Mouse (Mus musculus): ENCODE results near the gene Mknk2. TPM values are rescaled to one million over a fixed set of nuclear protein-coding genes. Genes with fewer than 3 reads are reported as not detected.

The Mknk2 gene
- polyA plus RNA-seq, 1 experiment from 2014 or later, result 56.2 TPM

DNA sequence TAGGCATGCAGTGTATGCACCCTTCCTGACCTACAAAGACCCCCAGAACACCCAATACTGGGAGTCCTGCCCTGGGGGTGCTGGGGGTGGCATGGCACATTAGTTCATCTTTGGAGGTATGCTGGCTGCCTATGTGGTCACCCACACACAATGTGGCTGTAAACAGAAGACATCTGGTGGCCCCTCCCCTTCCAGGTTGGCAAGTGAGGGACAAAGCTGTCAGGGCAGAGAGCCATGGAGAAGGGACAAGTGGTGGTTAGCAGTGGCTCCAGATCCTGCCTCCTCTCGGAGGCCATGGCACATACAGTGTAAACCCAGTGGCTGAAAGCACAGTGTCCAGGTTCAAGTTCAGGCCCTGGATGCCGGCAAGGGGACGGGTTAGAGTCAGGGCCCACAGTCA lies 8.7 kb upstream of the Mknk2 start:
- H3K27me3 ChIP-seq (replicated peaks), result no peaks in the 10 kb centered on the region
- H3K4me1 ChIP-seq, result no peaks in the 10 kb centered on the region
- H3K4me3 ChIP-seq (replicated peaks), result no peak overlapping the region
- H3K36me3 ChIP-seq, result peaks cover 74% of the 10 kb centered on the region
- H3K4me2 ChIP-seq, result no peak overlapping the region
- H3K27ac ChIP-seq (replicated peaks), result no peak overlapping the region
- no peak overlapping the region for H3K9ac ChIP-seq (replicated peaks)
- no peak for ATAC-seq (ENCODE audit: low FRiP score)
- WGBS, result 90% methylated on average over 3 of the region's 3 CpGs
- no peaks in the 10 kb centered on the region for H3K9me3 ChIP-seq (replicated peaks)

- Histone ChIP-seq H3K27ac (replicated peaks) (no peak overlapping the region), H3K27me3 (replicated peaks) (no peaks in the 10 kb centered on the region), H3K9me3 (replicated peaks) (no peaks in the 10 kb centered on the region), H3K4me3 (replicated peaks) (no peak overlapping the region), H3K4me1 (no peaks in the 10 kb centered on the region), H3K9ac (replicated peaks) (no peak overlapping the region), H3K4me2 (no peak overlapping the region), H3K36me3 (peaks cover 58% of the 10 kb centered on the region)
- WGBS, result 93% methylated on average over 4 of the region's 4 CpGs
- ATAC-seq (ENCODE audit: low FRiP score), result no peak
Measured at GRCm38 (mm10) chr10:80684984-80685383, 7.1 kb upstream of the Mknk2 start.

GRCm38 (mm10) chr10:80684214-80684613 lies 6.3 kb upstream of the Mknk2 start:
- WGBS, result 56% methylated on average over 6 of the region's 6 CpGs
- H3K9me3 ChIP-seq (replicated peaks), result no peaks in the 10 kb centered on the region
- no peak overlapping the region for H3K9ac ChIP-seq (replicated peaks)
- no peak overlapping the region for H3K27ac ChIP-seq (replicated peaks)
- H3K4me2 ChIP-seq, result no peak overlapping the region
- no peak for ATAC-seq (ENCODE audit: low FRiP score)
- peaks cover 5% of the 10 kb centered on the region; the same call in 1 of the 2 replicates for H3K4me1 ChIP-seq
- H3K36me3 ChIP-seq, result peaks cover 50% of the 10 kb centered on the region
- H3K27me3 ChIP-seq (replicated peaks), result no peaks in the 10 kb centered on the region
- H3K4me3 ChIP-seq (replicated peaks), result no peak overlapping the region

- WGBS, result 91% methylated on average over 1 of the region's 1 CpGs
- no peak overlapping the region for H3K4me3 ChIP-seq (replicated peaks)
- no peaks in the 10 kb centered on the region for H3K27me3 ChIP-seq (replicated peaks)
- peaks cover 45% of the 10 kb centered on the region for H3K36me3 ChIP-seq
- H3K27ac ChIP-seq (replicated peaks), result no peak overlapping the region
- H3K4me1 ChIP-seq, result peaks cover 11% of the 10 kb centered on the region
- no peak overlapping the region for H3K9ac ChIP-seq (replicated peaks)
- ATAC-seq (ENCODE audit: low FRiP score), result no peak
- H3K4me2 ChIP-seq, result no peak overlapping the region
- H3K9me3 ChIP-seq (replicated peaks), result no peaks in the 10 kb centered on the region
Measured at GRCm38 (mm10) chr10:80683647-80684046, 5.7 kb upstream of the Mknk2 start.

GRCm38 (mm10) chr10:80682003-80682402 lies 4.1 kb upstream of the Mknk2 start:
- no peak overlapping the region for H3K4me2 ChIP-seq
- ATAC-seq (ENCODE audit: low FRiP score), result no peak
- H3K9me3 ChIP-seq (replicated peaks), result no peaks in the 10 kb centered on the region
- peaks cover 28% of the 10 kb centered on the region for H3K4me1 ChIP-seq
- H3K9ac ChIP-seq (replicated peaks), result no peak overlapping the region
- 94% methylated on average over 6 of the region's 6 CpGs for WGBS
- peaks cover 34% of the 10 kb centered on the region for H3K36me3 ChIP-seq
- H3K27ac ChIP-seq (replicated peaks), result no peak overlapping the region
- H3K4me3 ChIP-seq (replicated peaks), result no peak overlapping the region
- no peaks in the 10 kb centered on the region for H3K27me3 ChIP-seq (replicated peaks)

DNA sequence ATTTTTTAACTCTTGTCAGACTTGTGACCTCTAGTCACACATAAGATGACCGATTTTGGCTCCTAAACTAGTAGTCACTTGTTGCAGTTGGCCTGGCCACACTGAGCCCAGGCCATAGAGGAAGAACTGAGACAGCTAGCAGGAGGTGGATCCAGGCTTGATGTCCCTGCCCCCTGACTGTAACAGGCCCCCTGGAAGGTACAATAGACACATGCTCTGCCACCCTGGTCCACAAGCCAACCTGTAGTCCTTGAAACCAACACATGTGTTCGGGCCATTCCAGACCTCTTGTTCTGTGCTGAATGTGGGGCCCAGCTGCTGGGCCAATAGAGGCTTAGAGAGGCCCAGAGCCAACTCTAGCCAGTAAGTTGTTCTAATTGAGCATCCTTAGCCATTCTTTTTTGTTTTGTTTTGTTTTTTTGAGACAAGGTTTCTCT lies 2.4 kb upstream of the Mknk2 start:
- WGBS, result 80% methylated on average over 2 of the region's 2 CpGs
- ATAC-seq (ENCODE audit: low FRiP score), result no peak
- Histone ChIP-seq H3K27me3 (replicated peaks) (no peaks in the 10 kb centered on the region), H3K4me2 (no peak overlapping the region), H3K4me1 (peaks cover 33% of the 10 kb centered on the region), H3K36me3 (peaks cover 17% of the 10 kb centered on the region; the same call in 1 of the 2 replicates), H3K9ac (replicated peaks) (no peak overlapping the region), H3K9me3 (replicated peaks) (no peaks in the 10 kb centered on the region), H3K4me3 (replicated peaks) (no peak overlapping the region), H3K27ac (replicated peaks) (no peak overlapping the region)

- WGBS, result 61% methylated on average over 9 of the region's 9 CpGs
- Histone ChIP-seq H3K27ac (replicated peaks) (peak overlapping the region; percentile 98), H3K9me3 (replicated peaks) (no peaks in the 10 kb centered on the region), H3K4me3 (replicated peaks) (no peak overlapping the region), H3K36me3 (peaks cover 11% of the 10 kb centered on the region; the same call in 1 of the 2 replicates), H3K4me2 (no peak overlapping the region), H3K4me1 (peaks cover 39% of the 10 kb centered on the region), H3K9ac (replicated peaks) (no peak overlapping the region), H3K27me3 (replicated peaks) (no peaks in the 10 kb centered on the region)
- ATAC-seq (ENCODE audit: low FRiP score), result no peak
Measured at GRCm38 (mm10) chr10:80679556-80680259, 1.8 kb upstream of the Mknk2 start.

GRCm38 (mm10) chr10:80678601-80679377 lies 877 bp upstream of the Mknk2 start:
- Histone ChIP-seq H3K4me3 (replicated peaks) (no peak overlapping the region), H3K36me3 (peaks cover 6% of the 10 kb centered on the region; the same call in 1 of the 2 replicates), H3K27ac (replicated peaks) (peak overlapping the region; percentile 98), H3K9ac (replicated peaks) (no peak overlapping the region), H3K27me3 (replicated peaks) (no peaks in the 10 kb centered on the region), H3K9me3 (replicated peaks) (no peaks in the 10 kb centered on the region), H3K4me1 (peaks cover 48% of the 10 kb centered on the region), H3K4me2 (0 out of 2 replicates have a peak overlapping the region, but pooled peaks have one; percentile 76)
- 64% methylated on average over 9 of the region's 10 CpGs for WGBS
- no peak for ATAC-seq (ENCODE audit: low FRiP score)

DNA sequence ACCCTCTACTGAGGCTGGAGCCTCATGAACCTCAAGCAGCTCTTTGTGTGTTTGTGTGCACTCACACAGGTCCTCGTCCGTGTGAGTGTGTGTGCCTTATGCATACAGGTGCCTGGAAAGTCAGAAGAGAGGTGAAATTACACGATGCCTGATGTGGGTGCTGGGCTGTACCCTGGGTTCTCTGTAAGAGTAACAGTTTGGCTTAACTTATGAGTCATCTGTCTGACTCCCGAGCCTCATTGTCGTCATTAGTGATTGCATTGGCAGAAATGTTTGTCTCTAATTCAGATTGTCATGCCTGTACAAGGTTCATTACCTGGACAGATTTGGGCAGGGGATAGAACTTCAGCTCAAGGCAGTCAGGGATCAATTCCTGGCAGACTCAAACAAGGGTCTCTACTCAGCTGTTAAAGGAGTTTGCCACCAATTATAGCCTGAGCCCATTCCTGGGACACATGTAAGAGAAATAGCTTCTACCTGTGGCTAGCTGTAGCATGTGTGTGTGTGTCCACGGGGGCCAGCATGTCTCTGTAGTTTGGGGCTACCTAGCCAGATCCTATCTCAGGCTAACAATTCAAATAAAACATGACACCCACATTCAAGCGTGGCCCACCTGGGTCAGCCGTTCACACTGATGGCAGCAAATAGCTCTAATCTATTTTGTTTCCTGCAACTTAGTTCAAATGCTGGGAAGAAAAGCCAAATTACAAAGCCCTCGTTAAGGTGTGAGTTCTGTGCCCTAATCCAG lies 610 bp downstream of the Mknk2 start:
- WGBS, result 37% methylated on average over 9 of the region's 9 CpGs
- Histone ChIP-seq H3K4me2 (peak overlapping the region; percentile 76), H3K27me3 (replicated peaks) (no peaks in the 10 kb centered on the region), H3K4me1 (peaks cover 63% of the 10 kb centered on the region), H3K4me3 (replicated peaks) (peak overlapping the region; percentile 69), H3K36me3 (no peaks in the 10 kb centered on the region), H3K27ac (replicated peaks) (peak overlapping the region; percentile 98), H3K9ac (replicated peaks) (peak overlapping the region; percentile 82), H3K9me3 (replicated peaks) (no peaks in the 10 kb centered on the region)
- ATAC-seq (ENCODE audit: low FRiP score), result peak; percentile 0; the same call in 1 of the 2 replicates

- Histone ChIP-seq H3K4me1 (peaks cover 72% of the 10 kb centered on the region), H3K27me3 (replicated peaks) (no peaks in the 10 kb centered on the region), H3K9me3 (replicated peaks) (no peaks in the 10 kb centered on the region), H3K36me3 (peaks cover 7% of the 10 kb centered on the region), H3K4me2 (peak overlapping the region; percentile 76), H3K9ac (replicated peaks) (peak overlapping the region; percentile 82), H3K27ac (replicated peaks) (peak overlapping the region; percentile 98), H3K4me3 (replicated peaks) (peak overlapping the region; percentile 69)
- under 1% methylated on average over 72 of the region's 78 CpGs for WGBS
- ATAC-seq (ENCODE audit: low FRiP score), result peak; percentile 93
Measured at GRCm38 (mm10) chr10:80676198-80676928, 1.5 kb downstream of the Mknk2 start.
